Mouse (Mus musculus) CH12.LX (cell line): ENCODE results near the gene Fbxl17. TPM values are rescaled to one million over a fixed set of nuclear protein-coding genes. Genes with fewer than 3 reads are reported as not detected.

Experiments
- DNase-seq: peaks from one replicate; pipeline ENCODE4 v3.0.0-alpha.2; 2013; ENCODE audit errors: extremely low read depth
- H3K27ac ChIP-seq: 2 replicates; pipeline ENCODE4 v1.5.1; 2012; ENCODE audit warnings: low read depth, mild to moderate bottlenecking, control low read depth, moderate library complexity; ENCODE audit not compliant: insufficient read depth
- H3K27me3 ChIP-seq: replicated peaks from 2 replicates; pipeline ENCODE3; 2012; ENCODE audit warnings: inconsistent platforms
- H3K36me3 ChIP-seq, 2 experiments: replicated peaks in 1 of 2; 2 replicates each; pipeline versions ENCODE3 to v1.6.1; 2012; ENCODE audit warnings: inconsistent platforms in 1 of 2, low read length in 1 of 2, mild to moderate bottlenecking in 1 of 2, mixed read lengths in 1 of 2, moderate library complexity in 1 of 2; ENCODE audit not compliant: control insufficient read depth in 1 of 2, insufficient read depth in 1 of 2
- H3K4me1 ChIP-seq, 2 experiments: 2 replicates each; pipeline ENCODE4 v1.6.1; 2012; ENCODE audit warnings: inconsistent platforms in 1 of 2, moderate library complexity in 1 of 2; ENCODE audit not compliant: insufficient read depth in 2 of 2, control insufficient read depth in 1 of 2
- H3K4me2 ChIP-seq: 2 replicates; pipeline ENCODE4 v1.6.1; 2012; ENCODE audit warnings: low read depth, mild to moderate bottlenecking, control low read depth; ENCODE audit not compliant: poor library complexity, insufficient read depth, severe bottlenecking
- H3K4me3 ChIP-seq, 3 experiments: fragments of 150-350 bp in 1 of 3; sonication (generic) in 1 of 3; replicated peaks in 1 of 3; 2 replicates each; pipeline versions ENCODE3 to v1.5.1; 2011 to 2012; ENCODE audit warnings: low read depth in 2 of 3, low read length in 2 of 3, mild to moderate bottlenecking in 2 of 3, moderate library complexity in 2 of 3, control low read depth in 1 of 3, improper control_type of control experiment in 1 of 3, inconsistent platforms in 1 of 3, mixed read lengths in 1 of 3; ENCODE audit not compliant: poor library complexity in 1 of 3
- H3K79me2 ChIP-seq: replicated peaks from 2 replicates; pipeline ENCODE4 v1.6.1; 2012; ENCODE audit warnings: mild to moderate bottlenecking, moderate library complexity; ENCODE audit not compliant: control insufficient read depth, poor library complexity, insufficient read depth, severe bottlenecking; ENCODE audit errors: extremely low read depth
- H3K9ac ChIP-seq: 2 replicates; pipeline ENCODE4 v1.6.1; 2012; ENCODE audit warnings: low read depth, mild to moderate bottlenecking, control low read depth, moderate library complexity; ENCODE audit not compliant: insufficient read depth
- H3K9me3 ChIP-seq: replicated peaks from 2 replicates; pipeline ENCODE3; 2012; ENCODE audit warnings: low read length, inconsistent platforms, mixed read lengths
- BHLHE40 ChIP-seq: IDR thresholded peaks from 2 replicates; pipeline ENCODE4 v1.6.1; 2011; ENCODE audit warnings: mild to moderate bottlenecking, low read depth, low read length, improper control_type of control experiment
- CHD1 ChIP-seq: IDR thresholded peaks from 2 replicates; pipeline ENCODE4 v1.6.1; 2012; ENCODE audit warnings: low read depth, low read length, improper control_type of control experiment, inconsistent platforms
- CHD2 ChIP-seq: IDR thresholded peaks from 2 replicates; pipeline ENCODE4 v1.6.1; 2011; ENCODE audit warnings: low read length, improper control_type of control experiment
- EP300 ChIP-seq: IDR thresholded peaks from 2 replicates; pipeline ENCODE4 v1.6.1; 2011; ENCODE audit warnings: low read length, improper control_type of control experiment
- ETS1 ChIP-seq: conservative IDR thresholded peaks from 2 replicates; pipeline ENCODE4 v1.6.1; 2012; ENCODE audit warnings: low read depth, mild to moderate bottlenecking, inconsistent platforms, low read length, improper control_type of control experiment, moderate library complexity
- GABPA ChIP-seq: IDR thresholded peaks from 2 replicates; pipeline ENCODE4 v1.6.1; 2012; ENCODE audit warnings: low read depth, low read length, improper control_type of control experiment, inconsistent platforms; ENCODE audit not compliant: insufficient replicate concordance
- HCFC1 ChIP-seq: IDR thresholded peaks from 2 replicates; pipeline ENCODE4 v1.6.1; 2012; ENCODE audit warnings: low read depth, mild to moderate bottlenecking, inconsistent platforms, low read length, improper control_type of control experiment
- JUND ChIP-seq: conservative IDR thresholded peaks from 2 replicates; pipeline ENCODE4 v1.6.1; 2011; ENCODE audit warnings: low read depth, low read length, improper control_type of control experiment
- KAT2A ChIP-seq: IDR thresholded peaks from 2 replicates; pipeline ENCODE4 v1.6.1; 2012; ENCODE audit warnings: low read length, improper control_type of control experiment, inconsistent platforms; ENCODE audit not compliant: insufficient replicate concordance
- MAFK ChIP-seq: IDR thresholded peaks from 2 replicates; pipeline ENCODE4 v1.6.1; 2011; ENCODE audit warnings: low read length, improper control_type of control experiment; ENCODE audit not compliant: insufficient replicate concordance
- MAX ChIP-seq: IDR thresholded peaks from 2 replicates; pipeline ENCODE4 v1.6.1; 2011; ENCODE audit warnings: low read length, improper control_type of control experiment
- MAZ ChIP-seq: IDR thresholded peaks from 2 replicates; pipeline ENCODE4 v1.6.1; 2012; ENCODE audit warnings: low read depth, mild to moderate bottlenecking, inconsistent platforms, low read length, improper control_type of control experiment, moderate library complexity
- MEF2A ChIP-seq: IDR thresholded peaks from 2 replicates; pipeline ENCODE4 v1.6.1; 2014; ENCODE audit warnings: low read depth, mild to moderate bottlenecking, inconsistent platforms, low read length, improper control_type of control experiment, borderline replicate concordance
- MYC ChIP-seq: IDR thresholded peaks from 2 replicates; pipeline ENCODE4 v1.6.1; 2011; ENCODE audit warnings: low read depth, mild to moderate bottlenecking, improper control_type of control experiment, low read length
- NELFE ChIP-seq: IDR thresholded peaks from 2 replicates; pipeline ENCODE4 v1.6.1; 2011; ENCODE audit warnings: low read depth, low read length, improper control_type of control experiment
- NRF1 ChIP-seq: IDR thresholded peaks from 2 replicates; pipeline ENCODE4 v1.6.1; 2014; ENCODE audit warnings: low read depth, mild to moderate bottlenecking, inconsistent platforms, low read length, improper control_type of control experiment, moderate library complexity
- PAX5 ChIP-seq: IDR thresholded peaks from 2 replicates; pipeline ENCODE4 v1.6.1; 2012; ENCODE audit warnings: low read length, inconsistent platforms, mixed read lengths
- POLR2AphosphoS2 ChIP-seq: IDR thresholded peaks from 2 replicates; pipeline ENCODE4 v1.6.1; 2011; ENCODE audit warnings: low read depth, low read length, improper control_type of control experiment
- RAD21 ChIP-seq: IDR thresholded peaks from 2 replicates; pipeline ENCODE4 v1.6.1; 2011; ENCODE audit warnings: low read depth, mild to moderate bottlenecking, low read length, improper control_type of control experiment, moderate library complexity
- RCOR1 ChIP-seq: conservative IDR thresholded peaks from 2 replicates; pipeline ENCODE4 v1.6.1; 2012; ENCODE audit warnings: low read depth, mild to moderate bottlenecking, inconsistent platforms, low read length, improper control_type of control experiment
- SMC3 ChIP-seq: IDR thresholded peaks from 2 replicates; pipeline ENCODE4 v1.6.1; 2011; ENCODE audit warnings: low read depth, low read length, improper control_type of control experiment
- TCF12 ChIP-seq: IDR thresholded peaks from 2 replicates; pipeline ENCODE4 v1.6.1; 2014; ENCODE audit warnings: low read depth, mild to moderate bottlenecking, inconsistent platforms, low read length, improper control_type of control experiment
- UBTF ChIP-seq: IDR thresholded peaks from 2 replicates; pipeline ENCODE4 v1.6.1; 2012; ENCODE audit warnings: low read depth, mild to moderate bottlenecking, inconsistent platforms, low read length, improper control_type of control experiment, moderate library complexity
- USF1 ChIP-seq: IDR thresholded peaks from 2 replicates; pipeline ENCODE4 v1.6.1; 2014; ENCODE audit warnings: low read depth, mild to moderate bottlenecking, inconsistent platforms, low read length, improper control_type of control experiment
- ZKSCAN1 ChIP-seq: IDR thresholded peaks from 2 replicates; pipeline ENCODE4 v1.6.1; 2012; ENCODE audit warnings: low read depth, inconsistent platforms, low read length, improper control_type of control experiment, borderline replicate concordance
- ZNF384 ChIP-seq: IDR thresholded peaks from 2 replicates; pipeline ENCODE4 v1.6.1; 2012; ENCODE audit warnings: low read depth, low read length, improper control_type of control experiment, inconsistent platforms
- dilution Hi-C: fragments of 300-500 bp; cut with MboI; formaldehyde crosslinking; loops from 2 replicates; pipeline ENCODE4 v1.14.3; 2020; ENCODE audit warnings: low sequenced_read_pairs; ENCODE audit not compliant: extremely low pct_unique_long_range_greater_than_20kb, extremely low pct_ligation_motif_present
- in situ Hi-C: fragments of 300-500 bp; cut with MboI; formaldehyde crosslinking; loops from 3 replicates; pipeline ENCODE4 v1.14.3; 2019; ENCODE audit warnings: low sequenced_read_pairs, low pct_ligation_motif_present, low pct_unique_long_range_greater_than_20kb, mixed read lengths
- polyA plus RNA-seq: library from polyadenylated mRNA; unstranded; fragments of >175 nt; gene quantifications from 2 replicates; pipeline ENCODE4 v1.2.1, GENCODE M21; 2012; ENCODE audit warnings: low read depth; ENCODE audit not compliant: insufficient read length
- total RNA-seq, 2 experiments: library from RNA; depleted of rRNA; stranded (reverse); fragments of 300-350 nt in 1 of 2; fragments of >200 nt in 1 of 2; gene quantifications; 2 replicates each; pipeline ENCODE4 v1.2.3; 2012 to 2014

Gene Fbxl17
- total and polyA plus RNA-seq, 3 experiments, result 4.0 to 6.9 (median 4.3) TPM

DNA sequence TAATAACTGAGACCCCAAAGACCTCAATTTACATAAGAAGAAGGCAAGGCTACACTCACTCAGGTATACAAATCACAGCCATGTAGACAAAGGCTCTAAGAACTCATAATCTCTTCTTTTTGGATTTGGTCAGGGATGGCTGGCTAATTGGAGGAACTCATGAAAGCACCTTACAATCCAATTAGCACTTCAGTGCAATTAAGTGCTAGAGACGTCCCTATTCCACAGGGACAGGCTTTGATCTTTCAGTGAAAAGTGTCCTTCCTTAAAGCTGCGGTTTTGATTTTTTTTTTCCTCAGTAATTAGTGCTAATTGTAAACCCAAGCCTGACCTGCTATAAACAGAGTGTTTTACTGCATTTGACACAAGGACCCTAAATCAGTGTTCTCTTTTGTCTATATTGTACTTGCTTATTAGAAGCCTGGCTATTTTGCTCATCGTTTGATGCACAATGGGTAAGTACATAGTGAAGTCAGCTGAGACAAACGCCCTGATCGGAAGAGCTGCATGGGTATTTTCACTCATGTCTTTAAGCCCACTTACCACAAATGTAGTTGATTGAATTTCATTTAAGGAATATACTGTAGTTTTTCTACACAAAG is 327.8 kb downstream of the Fbxl17 start:
- in situ Hi-C loops, result no loop called here
- Histone ChIP-seq H3K4me3 (no peak overlapping the region), H3K27ac (no peak overlapping the region), H3K79me2 (no peaks in the 10 kb centered on the region), H3K4me2 (no peak overlapping the region), H3K9ac (no peak overlapping the region)
- dilution Hi-C loops, result no loop called here
- DNase-seq, result no peak
- TF ChIP-seq HCFC1 (no peak), KAT2A (no peak), MAZ (no peak), CHD1 (no peak), JUND (no peak), GABPA (no peak), MAFK (no peak), NELFE (no peak), MYC (no peak), ZKSCAN1 (no peak), UBTF (no peak), TCF12 (no peak), EP300 (no peak), RCOR1 (no peak), MEF2A (no peak), ZNF384 (no peak), ETS1 (no peak), RAD21 (no peak), PAX5 (no peak)
- TF ChIP-seq, all 38 proteins: peak for 0
- no peaks in the 10 kb centered on the region for H3K27me3 ChIP-seq
- H3K36me3 ChIP-seq, result no peaks in the 10 kb centered on the region
- H3K9me3 ChIP-seq, result no peaks in the 10 kb centered on the region
- peaks cover 18 to 59% of the 10 kb centered on the region in 2 experiments for H3K4me1 ChIP-seq

DNA sequence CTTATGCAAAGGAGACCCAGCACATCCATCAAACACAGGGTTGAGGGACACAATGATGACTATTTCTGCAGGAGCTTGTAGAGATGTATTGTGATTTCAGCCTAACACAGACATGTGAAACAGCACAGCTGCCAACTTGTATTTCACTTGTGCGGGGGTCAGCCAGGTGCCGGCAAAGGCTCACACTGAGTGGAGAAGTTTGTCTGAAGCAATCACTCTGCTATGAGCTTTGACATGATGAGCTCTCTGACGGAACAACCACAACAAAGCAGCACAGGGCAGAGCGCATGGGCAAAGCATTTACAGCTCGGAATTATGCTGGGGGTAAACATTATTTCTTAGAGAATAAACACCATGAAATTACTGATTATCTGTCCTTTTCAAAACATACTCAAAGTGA is 328.6 kb downstream of the Fbxl17 start:
- in situ Hi-C loops (no loop called here), dilution Hi-C loops (no loop called here)
- Histone ChIP-seq H3K79me2 (no peaks in the 10 kb centered on the region), H3K27me3 (no peaks in the 10 kb centered on the region), H3K27ac (no peak overlapping the region), H3K4me3 (no peak overlapping the region), H3K4me2 (no peak overlapping the region), H3K9ac (no peak overlapping the region), H3K9me3 (no peaks in the 10 kb centered on the region), H3K4me1 (peaks cover 19 to 64% of the 10 kb centered on the region in 2 experiments)
- DNase-seq, result no peak
- TF ChIP-seq TCF12 (no peak), GABPA (no peak), JUND (no peak), BHLHE40 (no peak), POLR2AphosphoS2 (no peak), ETS1 (no peak), MAZ (no peak), ZKSCAN1 (no peak), SMC3 (no peak), CHD2 (no peak), MAX (no peak), MYC (no peak), NRF1 (no peak), USF1 (no peak)
- TF ChIP-seq, all 38 proteins: peak for 0
- no peaks in the 10 kb centered on the region for H3K36me3 ChIP-seq
